Mouse (Mus musculus) erythroblast, embryonic 14.5 days (primary cell): ENCODE data around the gene Med13. TPM values are rescaled to one million over a fixed set of nuclear protein-coding genes. Genes with fewer than 3 reads are reported as not detected.

Source experiments
- H3K27me3 ChIP-seq: 2 replicates; pipeline ENCODE4 v1.6.1; 2012; ENCODE audit warnings: inconsistent platforms; ENCODE audit not compliant: control insufficient read depth
- H3K36me3 ChIP-seq: 2 replicates; pipeline ENCODE4 v1.6.1; 2012; ENCODE audit warnings: mild to moderate bottlenecking, inconsistent platforms; ENCODE audit not compliant: control insufficient read depth
- H3K4me1 ChIP-seq: 2 replicates; pipeline ENCODE4 v1.6.1; 2012; ENCODE audit warnings: inconsistent platforms; ENCODE audit not compliant: control insufficient read depth
- H3K4me3 ChIP-seq: replicated peaks from 2 replicates; pipeline ENCODE3; 2012; ENCODE audit warnings: moderate library complexity, mild to moderate bottlenecking, inconsistent platforms
- H3K9me3 ChIP-seq: 2 replicates; pipeline ENCODE4 v1.6.1; 2012; ENCODE audit warnings: low read length, inconsistent platforms, mixed read lengths; ENCODE audit not compliant: control insufficient read depth
- GATA1 ChIP-seq: IDR thresholded peaks from 2 replicates; pipeline ENCODE4 v1.6.1; 2012; ENCODE audit warnings: low read length, inconsistent platforms, mixed read lengths
- TAL1 ChIP-seq: IDR thresholded peaks from 3 replicates; pipeline ENCODE4 v1.6.1; 2012; ENCODE audit warnings: low read length, inconsistent platforms, mixed read lengths
- polyA plus RNA-seq: library from polyadenylated mRNA; stranded (reverse); fragments of >175 nt; gene quantifications from 2 replicates; pipeline ENCODE4 v1.2.3, GENCODE M21; 2012

Med13 gene
- polyA plus RNA-seq, 1 experiment: 0.42 TPM

- TF ChIP-seq TAL1 (no peak), GATA1 (no peak)
- H3K4me1 ChIP-seq: no peaks in the 10 kb centered on the region
- H3K27me3 ChIP-seq: peaks cover 34% of the 10 kb centered on the region
- H3K36me3 ChIP-seq: no peaks in the 10 kb centered on the region
- no peaks in the 10 kb centered on the region for H3K9me3 ChIP-seq
- no peak overlapping the region for H3K4me3 ChIP-seq
Measured at GRCm38 (mm10) chr11:86364709-86365452, 7.5 kb upstream of the Med13 start.

DNA sequence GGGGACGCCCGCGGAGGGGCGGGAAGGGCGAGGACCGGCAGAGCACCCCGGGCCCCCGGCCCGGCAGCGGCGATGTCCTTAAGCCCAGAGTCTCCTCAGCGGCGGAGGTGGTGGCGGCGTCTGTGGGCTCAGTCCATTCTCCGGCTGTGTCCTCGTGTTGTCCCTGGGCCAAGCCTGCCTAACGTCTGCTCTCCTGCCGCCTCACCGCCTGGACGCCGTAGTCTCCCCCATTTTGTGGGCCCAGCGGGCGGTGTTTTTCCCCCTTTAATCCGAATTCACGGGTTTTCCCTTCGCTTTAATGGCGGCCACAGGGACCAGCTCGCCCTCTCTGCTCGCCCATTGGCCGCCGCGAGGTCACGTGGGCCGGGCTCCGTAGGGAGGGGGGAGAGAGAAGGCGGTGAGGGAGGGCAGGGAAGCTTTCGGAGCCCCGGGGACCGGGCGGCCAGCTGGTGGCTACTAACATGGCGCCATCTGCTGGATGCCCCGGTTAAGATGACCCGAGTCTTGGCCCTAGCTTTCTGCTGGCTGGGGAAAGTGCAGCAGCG is 654 bp upstream of the Med13 start:
- TF ChIP-seq TAL1: no peak
- TF ChIP-seq GATA1: no peak
- Histone ChIP-seq H3K9me3 (no peaks in the 10 kb centered on the region), H3K4me3 (peak overlapping the region; percentile 98), H3K36me3 (peaks cover 25% of the 10 kb centered on the region), H3K4me1 (peaks cover 20% of the 10 kb centered on the region), H3K27me3 (peaks cover 39% of the 10 kb centered on the region)

DNA sequence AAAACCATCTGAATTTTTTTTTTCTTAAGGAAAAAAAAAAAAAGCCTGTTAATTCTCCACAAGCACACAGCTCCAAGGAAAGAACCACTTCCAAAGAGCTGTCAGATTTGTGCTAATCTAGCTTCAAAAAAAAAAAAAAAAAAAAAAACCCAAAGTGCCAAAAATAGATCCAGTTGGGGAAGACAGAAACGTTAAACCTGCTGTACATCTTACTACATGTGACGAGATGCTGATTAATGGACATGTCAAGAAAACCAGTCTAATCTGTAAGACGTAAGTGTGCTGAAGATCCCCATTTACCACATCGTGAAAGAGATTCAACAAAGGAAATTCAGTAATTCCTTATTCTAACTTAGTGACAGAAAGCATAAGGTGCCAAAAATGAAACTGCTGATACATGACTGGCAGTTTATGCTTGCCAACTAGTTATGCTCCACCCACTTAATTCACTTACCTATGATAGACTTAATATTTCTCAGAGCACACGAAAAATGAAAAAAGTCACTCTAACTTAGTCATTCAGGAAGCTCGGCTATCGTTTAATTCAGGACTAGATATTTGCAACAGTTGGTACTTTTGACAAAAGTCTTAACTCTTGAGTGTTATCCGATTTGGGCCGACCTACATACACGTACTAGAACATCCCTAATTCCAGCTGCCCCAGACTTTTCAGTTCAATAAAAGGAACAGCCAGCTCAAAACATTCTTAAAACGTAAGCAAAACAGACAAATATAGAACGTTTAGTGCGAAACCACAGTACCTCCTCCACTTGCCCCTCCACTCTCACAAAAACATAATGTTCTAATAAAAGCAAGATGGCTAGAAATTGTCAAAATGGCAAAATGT is 1.2 kb downstream of the Med13 start:
- Histone ChIP-seq H3K27me3 (peaks cover 24% of the 10 kb centered on the region), H3K36me3 (peaks cover 41% of the 10 kb centered on the region), H3K4me3 (peak overlapping the region; percentile 98), H3K9me3 (no peaks in the 10 kb centered on the region), H3K4me1 (peaks cover 30% of the 10 kb centered on the region)
- TF ChIP-seq TAL1 (no peak), GATA1 (no peak)

DNA sequence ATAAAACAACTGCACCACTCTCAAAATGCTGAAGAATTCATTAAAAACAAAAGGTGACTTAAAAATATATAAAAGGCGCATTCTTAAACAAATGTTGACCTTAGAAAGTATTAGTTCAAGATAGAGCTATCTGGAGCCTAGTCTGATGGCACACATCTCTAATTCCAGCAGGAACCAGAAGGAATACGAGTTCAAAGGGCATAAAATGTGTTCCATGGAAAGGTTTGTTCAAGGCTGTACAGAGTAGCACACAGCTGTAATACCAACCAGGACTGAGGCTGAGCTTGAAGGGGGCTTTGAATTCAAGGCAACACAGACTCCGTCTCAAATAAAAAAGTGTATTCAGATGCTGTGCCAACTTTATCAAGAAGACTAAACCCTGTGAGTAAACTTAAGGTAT is 3.8 kb downstream of the Med13 start:
- Histone ChIP-seq H3K36me3 (peaks cover 55% of the 10 kb centered on the region), H3K27me3 (no peaks in the 10 kb centered on the region), H3K4me1 (peaks cover 30% of the 10 kb centered on the region), H3K9me3 (no peaks in the 10 kb centered on the region), H3K4me3 (no peak overlapping the region)
- no peak for TF ChIP-seq GATA1
- no peak for TF ChIP-seq TAL1

- no peaks in the 10 kb centered on the region for H3K9me3 ChIP-seq
- H3K36me3 ChIP-seq: peaks cover 65% of the 10 kb centered on the region
- H3K4me3 ChIP-seq: no peak overlapping the region
- peaks cover 30% of the 10 kb centered on the region for H3K4me1 ChIP-seq
- TF ChIP-seq GATA1 (no peak), TAL1 (no peak)
- no peaks in the 10 kb centered on the region for H3K27me3 ChIP-seq
Measured at GRCm38 (mm10) chr11:86351766-86352315, 5.6 kb downstream of the Med13 start.

DNA sequence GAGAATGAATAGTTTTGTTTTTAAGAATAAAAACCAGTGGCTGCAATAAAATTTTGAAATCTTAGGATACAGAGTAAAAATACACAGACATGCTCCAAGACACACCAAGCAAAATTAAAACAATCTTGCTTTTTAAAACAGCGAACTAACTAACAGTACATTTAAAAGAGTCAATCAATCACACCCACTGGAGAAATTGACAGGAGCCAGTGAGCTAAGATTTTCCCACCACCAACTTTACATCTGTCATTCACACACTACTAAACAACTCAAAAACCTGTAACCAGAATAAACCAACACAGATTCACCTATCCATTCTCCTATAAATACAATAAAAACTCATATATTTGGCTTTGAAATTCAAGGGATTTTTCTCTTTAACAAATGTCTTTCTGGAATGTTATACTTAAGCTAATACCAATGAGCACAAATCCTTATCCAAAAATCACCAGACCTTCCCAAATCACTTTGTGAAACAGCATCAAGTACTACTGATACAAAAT is 6.7 kb downstream of the Med13 start:
- no peaks in the 10 kb centered on the region for H3K27me3 ChIP-seq
- peaks cover 74% of the 10 kb centered on the region for H3K36me3 ChIP-seq
- no peak for TF ChIP-seq GATA1
- no peaks in the 10 kb centered on the region for H3K9me3 ChIP-seq
- H3K4me1 ChIP-seq: peaks cover 30% of the 10 kb centered on the region
- no peak overlapping the region for H3K4me3 ChIP-seq

- H3K27me3 ChIP-seq: no peaks in the 10 kb centered on the region
- H3K4me3 ChIP-seq: no peak overlapping the region
- no peaks in the 10 kb centered on the region for H3K9me3 ChIP-seq
- peaks cover 24% of the 10 kb centered on the region for H3K4me1 ChIP-seq
- H3K36me3 ChIP-seq: peaks cover 75% of the 10 kb centered on the region
- TF ChIP-seq GATA1: no peak
Measured at GRCm38 (mm10) chr11:86349325-86349724, 8.1 kb downstream of the Med13 start.

- no peaks in the 10 kb centered on the region for H3K9me3 ChIP-seq
- H3K27me3 ChIP-seq: no peaks in the 10 kb centered on the region
- TF ChIP-seq TAL1 (no peak), GATA1 (no peak)
- peaks cover 21% of the 10 kb centered on the region for H3K4me1 ChIP-seq
- peaks cover 75% of the 10 kb centered on the region for H3K36me3 ChIP-seq
- no peak overlapping the region for H3K4me3 ChIP-seq
Measured at GRCm38 (mm10) chr11:86348872-86349271, 8.5 kb downstream of the Med13 start.
